Mouse (Mus musculus): ENCODE data around the gene Zbtb7b. TPM values are rescaled to one million over a fixed set of nuclear protein-coding genes. Genes with fewer than 3 reads are reported as not detected.

Zbtb7b gene
- polyA plus RNA-seq, 1 experiment = 47.0 TPM

DNA sequence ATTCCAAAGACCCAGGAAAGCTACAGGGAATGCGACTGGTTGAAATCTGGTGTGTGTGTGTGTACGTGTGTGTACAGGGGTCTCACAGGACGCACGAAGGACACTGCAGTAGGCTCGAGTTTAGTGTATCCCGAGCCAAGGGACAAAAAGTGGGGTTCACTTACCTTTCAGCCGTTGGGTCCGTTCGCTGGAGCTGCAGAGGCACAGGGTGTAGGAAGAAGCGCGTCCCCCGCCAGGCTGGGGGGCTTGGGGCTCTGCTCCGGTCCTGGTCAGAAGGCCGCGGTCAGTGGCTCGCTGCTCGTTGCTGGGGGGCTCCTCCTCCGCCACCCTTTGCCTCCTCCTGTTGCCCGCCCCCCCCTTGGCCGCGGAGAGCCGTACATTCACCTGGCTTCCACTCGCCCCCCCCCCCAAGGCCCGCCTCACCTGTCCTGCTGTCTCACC is 1.7 kb downstream of the Zbtb7b start:
- no peaks in the 10 kb centered on the region for H3K27me3 ChIP-seq (ENCODE audit: control insufficient read depth, insufficient read depth, insufficient read length)
- no peaks in the 10 kb centered on the region for H3K36me3 ChIP-seq (ENCODE audit: control insufficient read depth, insufficient read depth)
- TF ChIP-seq MAX (IDR thresholded peaks at IDR 0.05; ENCODE audit: low read depth) = no peak
- peak; percentile 32 for TF ChIP-seq POLR2AphosphoS2 (IDR thresholded peaks at IDR 0.05; ENCODE audit: insufficient read length, low read depth)
- TF ChIP-seq POLR2A (IDR thresholded peaks at IDR 0.05; ENCODE audit: insufficient read length, low read depth) = peak; percentile 35
- peak in 1 of 3 experiments; percentile 18 for TF ChIP-seq MYOD1 (IDR thresholded peaks at IDR 0.05; ENCODE audit: control insufficient read depth in 1 of 3, insufficient read length in 2 of 3, low read depth in 2 of 3)
- TF ChIP-seq TCF3 (IDR thresholded peaks at IDR 0.05; ENCODE audit: insufficient read length, low read depth) = no peak
- H3ac ChIP-seq (ENCODE audit: control insufficient read depth, insufficient read length) = peak overlapping the region; percentile 66
- H3K4me3 ChIP-seq = peak overlapping the region; percentile 99
- H3K4me2 ChIP-seq (ENCODE audit: low read depth) = peak overlapping the region; percentile 65
- H3K79me2 ChIP-seq (ENCODE audit: control insufficient read depth, insufficient read depth) = peaks cover 39% of the 10 kb centered on the region

DNA sequence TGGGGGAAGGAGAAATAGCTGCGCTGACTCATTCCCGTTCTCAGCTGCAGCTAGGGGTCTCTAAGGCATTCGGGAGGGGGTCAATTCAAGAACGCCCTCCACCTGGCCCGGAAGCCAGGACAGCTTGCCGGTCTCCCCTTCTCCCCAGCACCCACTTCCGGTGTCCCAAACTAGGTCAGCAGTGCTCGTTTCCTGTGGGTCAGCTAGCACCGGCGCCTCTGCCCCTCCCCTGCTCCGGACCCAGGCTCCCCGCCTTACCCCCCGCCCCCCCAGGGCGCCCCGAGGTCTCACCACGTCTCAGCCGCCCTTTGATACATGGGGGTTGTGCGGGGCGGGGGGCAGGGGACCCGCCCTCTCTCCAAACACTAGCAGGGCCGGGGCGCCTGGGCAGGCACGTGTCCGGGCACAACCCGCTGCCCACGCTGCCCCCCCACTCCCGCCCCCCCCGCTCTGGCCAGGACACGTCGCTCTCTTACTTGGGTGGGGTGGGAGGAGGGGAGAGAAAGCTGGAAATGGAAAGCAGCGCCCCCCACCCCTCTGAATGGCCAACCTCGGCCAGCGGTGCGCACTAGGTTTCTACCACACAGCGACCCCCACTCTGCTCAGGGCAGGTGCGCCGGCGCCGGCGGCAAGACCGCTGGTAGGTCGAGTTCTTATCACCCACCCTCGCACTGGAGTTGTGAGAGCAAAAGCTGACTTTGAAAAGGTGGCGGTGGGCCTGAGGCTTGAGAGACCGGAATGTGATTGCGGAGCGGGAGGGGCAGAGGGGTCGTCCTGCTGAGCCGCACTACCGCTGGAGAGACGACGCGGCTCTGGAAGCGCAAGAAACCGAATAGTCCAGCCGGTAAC is 2.7 kb downstream of the Zbtb7b start:
- Histone ChIP-seq H3K79me2 (ENCODE audit: control insufficient read depth, insufficient read depth) (peaks cover 42% of the 10 kb centered on the region), H3K27me3 (ENCODE audit: control insufficient read depth, insufficient read depth, insufficient read length) (no peaks in the 10 kb centered on the region), H3ac (ENCODE audit: control insufficient read depth, insufficient read length) (peak overlapping the region; percentile 66), H3K4me2 (ENCODE audit: low read depth) (peak overlapping the region; percentile 96), H3K4me3 (peak overlapping the region; percentile 99), H3K36me3 (ENCODE audit: control insufficient read depth, insufficient read depth) (no peaks in the 10 kb centered on the region)
- TF ChIP-seq MYOD1 (IDR thresholded peaks at IDR 0.05; ENCODE audit: control insufficient read depth in 1 of 3, insufficient read length in 2 of 3, low read depth in 2 of 3) = peak in 1 of 3 experiments; percentile 23
- no peak for TF ChIP-seq TCF3 (IDR thresholded peaks at IDR 0.05; ENCODE audit: insufficient read length, low read depth)
- TF ChIP-seq SRF (IDR thresholded peaks at IDR 0.05; ENCODE audit: control insufficient read depth, insufficient read length, low read depth) = peak; percentile 78
- TF ChIP-seq TCF12 (IDR thresholded peaks at IDR 0.05; ENCODE audit: insufficient read depth, poor library complexity, severe bottlenecking) = no peak
- TF ChIP-seq MAX (IDR thresholded peaks at IDR 0.05; ENCODE audit: low read depth) = no peak
- TF ChIP-seq MYOG (IDR thresholded peaks at IDR 0.05; ENCODE audit: control insufficient read depth in 1 of 3, insufficient read depth in 1 of 3, insufficient read length in 2 of 3, low read depth in 2 of 3) = no peak
- peak; percentile 76 for TF ChIP-seq POLR2AphosphoS2 (IDR thresholded peaks at IDR 0.05; ENCODE audit: insufficient read length, low read depth)
- TF ChIP-seq E2F4 (IDR thresholded peaks at IDR 0.05; ENCODE audit: insufficient read depth) = no peak
- TF ChIP-seq CEBPB (IDR thresholded peaks at IDR 0.05; ENCODE audit: insufficient read depth, poor library complexity, severe bottlenecking) = no peak
- peak; percentile 60 for TF ChIP-seq POLR2A (IDR thresholded peaks at IDR 0.05; ENCODE audit: insufficient read length, low read depth)

- TF ChIP-seq MYOD1 (IDR thresholded peaks at IDR 0.05; ENCODE audit: control insufficient read depth in 1 of 3, insufficient read length in 2 of 3, low read depth in 2 of 3) = peak in 1 of 3 experiments; percentile 53
- no peak for TF ChIP-seq USF1 (IDR thresholded peaks at IDR 0.05; ENCODE audit: low read depth)
- TF ChIP-seq CEBPB (IDR thresholded peaks at IDR 0.05; ENCODE audit: insufficient read depth, poor library complexity, severe bottlenecking) = peak; percentile 93
- TF ChIP-seq POLR2AphosphoS2 (IDR thresholded peaks at IDR 0.05; ENCODE audit: insufficient read length, low read depth) = peak; percentile 28
- TF ChIP-seq POLR2A (IDR thresholded peaks at IDR 0.05; ENCODE audit: insufficient read length, low read depth) = peak; percentile 63
- no peak for TF ChIP-seq E2F4 (IDR thresholded peaks at IDR 0.05; ENCODE audit: insufficient read depth)
- TF ChIP-seq TCF12 (IDR thresholded peaks at IDR 0.05; ENCODE audit: insufficient read depth, poor library complexity, severe bottlenecking) = no peak
- TF ChIP-seq TCF3 (IDR thresholded peaks at IDR 0.05; ENCODE audit: insufficient read length, low read depth) = no peak
- no peak for TF ChIP-seq REST (IDR thresholded peaks at IDR 0.05; ENCODE audit: insufficient read depth, insufficient read length)
- no peak for TF ChIP-seq SRF (IDR thresholded peaks at IDR 0.05; ENCODE audit: control insufficient read depth, insufficient read length, low read depth)
- TF ChIP-seq MYOG (IDR thresholded peaks at IDR 0.05; ENCODE audit: control insufficient read depth in 1 of 3, insufficient read depth in 1 of 3, insufficient read length in 2 of 3, low read depth in 2 of 3) = peak in 1 of 3 experiments; percentile 38
- no peak for TF ChIP-seq MAX (IDR thresholded peaks at IDR 0.05; ENCODE audit: low read depth)
Observed at GRCm38 (mm10) chr3:89390699-89391662, 3.6 kb downstream of the Zbtb7b start.

DNA sequence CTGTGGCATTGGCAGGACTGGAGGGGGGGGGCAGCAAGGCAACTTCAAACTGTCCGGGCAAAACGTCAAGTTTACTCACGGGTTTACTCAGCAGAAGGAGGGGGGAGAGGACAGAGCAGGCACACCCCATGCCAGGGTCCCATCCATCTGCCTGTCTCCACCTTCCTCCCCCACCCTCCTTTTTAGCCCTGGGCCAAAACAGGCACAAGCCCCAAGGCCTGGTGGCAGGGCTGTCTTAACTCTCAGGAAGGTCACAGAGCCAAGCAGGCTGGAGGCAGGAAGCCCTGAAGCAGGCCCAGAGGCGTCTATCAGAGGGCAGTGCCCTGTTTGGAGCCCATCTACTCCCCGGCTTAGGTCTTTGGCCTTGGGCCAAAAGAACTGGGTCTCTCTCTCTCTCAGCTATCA is 4.5 kb downstream of the Zbtb7b start:
- H3K36me3 ChIP-seq (ENCODE audit: control insufficient read depth, insufficient read depth) = peaks cover 6% of the 10 kb centered on the region
- peak overlapping the region; percentile 99 for H3K4me3 ChIP-seq

More at GRCm38 (mm10) chr3:89390699-89391662, 3.6 kb downstream of the Zbtb7b start:
- Histone ChIP-seq H3K27me3 (ENCODE audit: control insufficient read depth, insufficient read depth, insufficient read length) (no peaks in the 10 kb centered on the region), H3ac (ENCODE audit: control insufficient read depth, insufficient read length) (peak overlapping the region; percentile 66), H3K79me2 (ENCODE audit: control insufficient read depth, insufficient read depth) (peaks cover 42% of the 10 kb centered on the region), H3K4me3 (peak overlapping the region; percentile 99), H3K4me2 (ENCODE audit: low read depth) (peak overlapping the region; percentile 96), H3K36me3 (ENCODE audit: control insufficient read depth, insufficient read depth) (peaks cover 2% of the 10 kb centered on the region)

More for the DNA sequence above, 4.5 kb downstream of the Zbtb7b start:
- Histone ChIP-seq H3K4me2 (ENCODE audit: low read depth) (peak overlapping the region; percentile 78), H3ac (ENCODE audit: control insufficient read depth, insufficient read length) (peak overlapping the region; percentile 66), H3K79me2 (ENCODE audit: control insufficient read depth, insufficient read depth) (peaks cover 46% of the 10 kb centered on the region), H3K27me3 (ENCODE audit: control insufficient read depth, insufficient read depth, insufficient read length) (no peaks in the 10 kb centered on the region)
- no peak for TF ChIP-seq POLR2AphosphoS2 (IDR thresholded peaks at IDR 0.05; ENCODE audit: insufficient read length, low read depth)
- TF ChIP-seq MYOG (IDR thresholded peaks at IDR 0.05; ENCODE audit: control insufficient read depth in 1 of 3, insufficient read depth in 1 of 3, insufficient read length in 2 of 3, low read depth in 2 of 3) = no peak
- peak; percentile 32 for TF ChIP-seq POLR2A (IDR thresholded peaks at IDR 0.05; ENCODE audit: insufficient read length, low read depth)
- no peak for TF ChIP-seq SRF (IDR thresholded peaks at IDR 0.05; ENCODE audit: control insufficient read depth, insufficient read length, low read depth)

Data from myocyte (in vitro differentiated cells).